Mouse (Mus musculus): Measurements from ENCODE around the gene Tcf7l2. TPM values are rescaled to one million over a fixed set of nuclear protein-coding genes. Genes with fewer than 3 reads are reported as not detected.

Gene Tcf7l2
- total RNA-seq, 2 experiments from 2014 or later, result 51.2 to 54.9 TPM

DNA sequence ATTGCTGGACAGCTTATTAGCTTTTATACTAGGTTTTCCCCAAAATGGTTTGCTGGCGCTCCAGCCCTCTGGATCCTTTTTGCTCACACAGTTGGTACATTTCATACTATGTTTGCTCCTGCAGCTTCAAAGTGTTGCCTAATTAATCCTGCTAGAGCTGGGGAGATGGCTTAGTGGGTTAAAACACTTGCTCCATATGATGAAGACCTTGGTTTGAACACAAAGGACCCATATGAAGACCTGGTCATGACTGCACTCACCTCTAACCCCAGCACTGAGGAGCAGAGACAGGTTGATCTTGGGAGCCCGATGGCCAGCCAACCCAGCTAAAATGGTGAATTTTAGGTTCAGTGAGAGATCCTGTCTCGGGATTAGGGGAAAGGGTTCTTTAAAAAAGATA lies 195.4 kb downstream of the Tcf7l2 start:
- DNase-seq (ENCODE audit: low spot score in 2 of 2), result no peak

DNA sequence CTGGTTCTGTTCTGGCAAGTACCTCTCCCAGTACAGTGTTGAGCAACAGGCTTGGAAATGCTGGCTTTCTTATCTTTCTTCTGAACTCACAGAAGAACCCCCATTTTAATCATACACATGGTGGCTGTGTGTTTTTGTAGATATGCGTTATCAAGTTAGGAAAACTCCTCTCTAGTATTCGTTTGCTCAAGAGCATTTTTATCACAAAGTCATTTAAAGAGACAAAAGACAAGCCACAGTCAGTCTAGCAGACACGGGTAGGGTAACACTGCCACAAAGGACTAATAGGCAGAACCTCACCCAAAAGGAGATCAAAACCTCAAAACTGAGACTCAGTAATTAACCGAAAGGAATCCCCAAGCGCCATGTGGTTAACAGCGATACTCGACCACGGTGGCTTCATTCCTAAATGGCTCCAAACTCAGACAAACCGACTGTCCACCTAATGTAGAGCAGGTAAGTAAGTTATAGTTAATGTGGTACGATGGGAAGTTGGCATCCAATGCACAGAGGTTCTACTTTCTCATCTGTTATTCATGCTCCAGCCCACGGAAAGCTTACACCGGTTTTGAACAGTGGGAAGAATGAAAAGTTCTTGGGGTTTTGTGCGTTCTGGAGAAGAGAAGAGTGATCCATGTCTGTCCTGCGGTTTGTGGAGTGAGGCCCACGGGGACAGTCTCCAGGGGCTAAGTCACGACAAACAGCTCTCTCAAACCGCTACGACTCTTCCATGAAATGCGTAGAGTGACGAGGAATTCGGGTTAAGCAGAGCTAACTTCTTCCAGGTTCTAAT lies 196.8 kb downstream of the Tcf7l2 start:
- DNase-seq (ENCODE audit: low spot score in 2 of 2), result no peak

DNA sequence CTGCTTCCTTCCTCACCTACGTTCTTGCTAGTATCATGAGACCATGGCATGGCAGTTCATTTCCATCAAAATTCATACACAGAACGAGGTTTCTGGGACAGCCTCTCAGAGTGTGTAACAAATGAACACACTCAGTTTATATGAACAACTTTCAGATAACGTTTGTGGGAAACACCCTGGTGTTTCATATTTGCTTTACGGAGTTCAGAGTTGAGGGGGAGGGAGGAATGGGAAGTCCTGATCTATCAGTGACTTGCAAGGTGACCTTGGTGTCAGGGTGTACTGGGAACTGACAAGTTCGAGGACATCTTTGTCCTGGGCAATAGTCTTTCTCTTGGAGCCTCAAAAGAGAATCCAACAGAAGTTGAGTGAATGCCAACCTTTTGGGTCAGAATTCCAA lies 197.5 kb downstream of the Tcf7l2 start:
- DNase-seq (ENCODE audit: low spot score in 2 of 2), result no peak

DNA sequence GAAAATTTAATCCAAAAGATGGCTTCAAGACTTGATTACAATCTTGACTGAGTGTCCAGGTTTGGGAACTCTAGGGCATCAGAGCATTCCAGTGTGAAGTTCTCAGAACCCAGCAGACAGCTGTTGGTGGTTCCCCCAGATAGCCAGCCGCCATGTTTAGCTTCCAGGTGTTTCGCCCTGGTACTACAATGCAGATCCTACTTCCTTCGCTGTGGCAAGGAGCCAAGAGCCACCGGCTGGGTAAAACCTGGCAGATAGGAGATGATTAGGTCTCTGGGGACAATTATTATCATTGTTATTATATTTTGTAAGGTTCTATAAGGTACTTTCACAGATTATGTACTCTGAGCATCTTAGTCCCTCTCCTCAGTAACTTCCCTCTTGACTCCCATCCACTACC lies 198.1 kb downstream of the Tcf7l2 start:
- DNase-seq (ENCODE audit: low spot score in 2 of 2), result no peak

DNA sequence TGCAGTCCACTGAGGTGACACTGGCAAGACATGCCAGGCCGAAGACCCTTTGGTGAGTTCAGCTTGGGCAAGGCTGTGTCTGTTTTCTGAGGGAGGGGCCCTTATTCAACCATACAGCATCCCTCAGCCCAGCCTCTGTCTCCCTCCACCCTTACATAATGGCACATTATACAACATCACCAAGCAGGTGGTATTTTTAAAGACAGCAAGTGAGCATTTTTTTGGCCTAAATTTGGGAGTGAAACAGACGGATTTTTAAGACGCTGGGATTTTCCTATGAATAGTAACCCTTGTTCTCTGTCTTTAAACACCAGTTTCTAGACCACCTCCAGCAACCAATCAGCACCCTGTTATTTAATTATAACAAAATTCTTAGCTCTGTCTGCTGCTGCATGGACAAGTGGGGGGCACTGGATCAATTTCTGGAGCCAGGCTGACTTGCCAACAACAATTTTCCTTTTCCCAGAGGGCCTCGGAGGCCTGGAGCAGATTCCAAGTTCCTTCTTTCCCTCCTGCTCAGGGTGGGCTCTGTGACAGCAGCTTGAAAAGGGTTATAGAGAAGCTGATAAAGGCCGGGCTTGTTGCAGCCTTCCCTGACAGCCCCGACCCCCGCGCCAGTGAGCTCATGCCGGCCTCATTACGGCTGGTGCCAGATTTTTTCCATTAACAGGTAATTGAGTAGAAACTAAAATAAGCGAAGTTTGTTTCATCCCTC lies 199.1 kb downstream of the Tcf7l2 start:
- no peak for DNase-seq (ENCODE audit: low spot score in 2 of 2)

DNA sequence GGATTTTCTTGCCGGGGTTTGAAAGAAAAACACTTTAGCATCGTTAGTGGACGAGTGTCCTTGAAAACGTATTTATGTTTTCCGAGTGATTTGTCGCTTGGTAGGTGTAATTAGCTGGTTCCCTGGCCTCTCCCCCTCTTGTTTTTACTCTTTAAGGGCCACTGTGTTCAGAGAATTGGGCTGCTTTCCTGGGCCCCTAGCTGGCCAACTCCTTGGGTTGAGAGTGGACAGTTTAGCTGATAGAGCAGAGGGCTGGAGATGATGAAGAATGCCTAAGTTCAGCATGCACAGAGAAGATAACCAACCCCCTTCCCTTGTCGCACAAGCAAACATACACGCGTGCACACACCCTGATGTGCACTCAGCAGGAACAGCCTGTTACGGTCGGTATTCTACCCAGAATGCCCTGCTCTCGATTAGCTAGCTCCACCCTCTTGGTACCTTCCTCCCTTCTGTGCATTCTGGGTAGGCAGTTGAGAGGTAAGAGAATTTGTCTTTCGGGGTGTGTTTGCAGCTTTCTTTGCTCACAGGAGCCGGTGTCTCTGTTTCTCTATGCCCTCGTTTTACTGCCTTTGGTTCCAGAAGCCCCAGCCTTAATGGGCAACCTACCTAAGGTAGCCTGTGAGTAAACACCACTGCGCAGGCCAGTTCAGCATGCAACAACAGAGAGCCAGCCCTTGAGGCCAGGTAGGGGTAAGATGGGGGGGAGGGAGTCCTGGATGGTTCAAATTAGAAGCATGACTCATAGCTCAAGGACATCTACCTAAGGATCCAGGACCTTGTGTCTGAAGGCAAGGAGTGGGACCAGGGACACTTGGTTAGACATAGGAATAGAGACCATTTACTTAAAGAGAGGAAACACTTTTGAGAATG lies 199.9 kb downstream of the Tcf7l2 start:
- DNase-seq (ENCODE audit: low spot score in 2 of 2), result no peak

DNA sequence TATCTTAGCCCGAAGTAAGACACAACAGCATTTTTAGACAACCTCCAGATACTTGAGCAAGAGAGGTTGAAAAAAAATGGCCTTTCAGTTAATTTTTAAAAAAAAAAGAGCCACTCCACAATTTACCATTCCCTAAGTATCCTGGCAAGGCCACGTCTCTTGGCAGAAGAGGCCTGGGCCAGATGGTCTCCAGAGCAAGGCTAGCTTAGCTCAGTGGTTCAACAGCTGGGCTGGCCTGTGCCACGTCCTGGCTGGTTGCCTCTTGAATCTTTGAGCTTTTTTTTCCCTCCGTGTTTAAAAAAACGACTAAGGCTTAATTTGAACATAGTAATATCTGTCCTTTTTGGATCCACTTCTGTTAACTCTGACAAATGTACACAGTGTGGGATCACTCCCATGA lies 209.8 kb downstream of the Tcf7l2 start:
- DNase-seq (ENCODE audit: low spot score in 2 of 2), result peak in 1 of 2 experiments; percentile 74

DNA sequence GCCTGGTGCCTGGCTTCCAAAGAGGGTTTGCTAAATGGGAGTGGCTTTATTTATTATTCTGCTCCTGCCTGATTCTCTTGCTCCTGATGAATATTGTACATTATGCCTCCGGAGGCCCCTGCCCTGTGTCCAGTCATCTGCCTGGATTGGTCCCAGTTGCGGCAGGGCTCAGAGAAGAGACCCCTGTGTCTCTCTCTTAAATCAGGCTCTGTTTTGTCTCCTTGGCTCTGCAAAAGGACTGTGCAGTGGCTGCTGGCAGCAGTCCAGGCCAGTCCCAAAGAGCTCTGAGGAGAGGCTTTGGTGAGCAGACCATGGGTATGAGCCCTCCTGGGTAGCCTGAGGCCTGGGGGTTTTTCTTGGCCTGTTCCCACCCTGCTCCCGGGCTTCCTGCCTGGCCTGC lies 211.6 kb downstream of the Tcf7l2 start:
- peak in 1 of 2 experiments; percentile 60 for DNase-seq (ENCODE audit: low spot score in 2 of 2)

DNA sequence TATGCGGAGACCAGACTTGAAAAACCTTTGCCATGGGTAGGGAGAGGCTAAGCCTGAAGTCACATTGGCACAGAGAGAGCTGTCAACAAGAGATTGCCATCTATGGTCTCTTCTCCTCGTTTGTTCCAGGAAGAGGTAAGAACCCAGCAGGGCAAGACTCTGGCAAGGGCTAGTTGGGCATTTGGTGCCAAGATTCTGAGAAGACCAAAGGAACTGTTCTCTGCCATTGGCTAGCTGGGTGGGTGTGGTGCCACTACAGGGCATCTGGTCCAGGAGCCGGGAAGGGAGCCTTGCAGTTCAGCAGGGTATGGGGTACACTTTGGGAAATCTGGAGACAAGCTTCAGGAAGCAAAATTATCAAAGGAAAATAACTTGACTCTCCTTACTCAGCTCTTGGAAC lies 213.5 kb downstream of the Tcf7l2 start:
- no peak for DNase-seq (ENCODE audit: low spot score in 2 of 2)

DNA sequence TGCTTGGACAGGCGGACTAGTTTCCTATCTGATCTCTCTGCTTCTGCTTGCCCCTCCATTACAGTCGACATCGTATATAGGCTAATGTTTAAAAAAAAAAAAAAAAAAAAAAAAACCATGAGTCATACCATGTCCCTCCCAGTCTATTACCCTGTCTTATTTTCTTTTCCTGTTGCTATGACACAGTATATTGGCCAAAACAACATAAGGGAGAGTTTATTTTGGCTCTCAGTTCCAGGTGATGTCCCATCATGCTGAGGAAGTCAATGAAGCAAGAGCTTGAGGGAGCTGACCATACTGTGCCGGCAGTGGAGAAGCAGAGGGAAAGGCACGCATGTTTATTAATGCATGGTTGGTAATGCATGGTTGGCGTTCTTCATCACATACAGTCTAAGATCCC lies 215.1 kb downstream of the Tcf7l2 start:
- no peak for DNase-seq (ENCODE audit: low spot score in 2 of 2)

DNA sequence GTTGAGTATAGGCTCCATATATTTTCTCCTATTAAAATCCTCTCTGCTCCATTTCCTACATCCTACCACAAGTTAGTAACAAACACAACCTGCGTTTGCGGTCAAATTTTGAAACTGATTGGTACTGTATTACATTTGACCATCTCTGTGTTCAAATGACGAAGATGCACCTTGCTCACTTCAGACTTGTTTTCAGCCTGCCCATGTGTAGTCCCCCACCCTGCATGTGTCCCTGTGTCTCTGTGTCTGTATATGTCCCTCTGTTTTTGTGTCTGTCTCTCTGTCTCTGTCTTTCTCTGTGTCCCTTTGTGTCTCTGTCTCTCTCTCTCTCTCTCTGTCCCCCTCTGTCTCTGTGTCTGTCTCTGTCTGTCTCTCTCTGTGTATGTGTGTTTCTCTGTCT lies 222.8 kb downstream of the Tcf7l2 start:
- DNase-seq (ENCODE audit: low spot score in 2 of 2), result no peak

DNA sequence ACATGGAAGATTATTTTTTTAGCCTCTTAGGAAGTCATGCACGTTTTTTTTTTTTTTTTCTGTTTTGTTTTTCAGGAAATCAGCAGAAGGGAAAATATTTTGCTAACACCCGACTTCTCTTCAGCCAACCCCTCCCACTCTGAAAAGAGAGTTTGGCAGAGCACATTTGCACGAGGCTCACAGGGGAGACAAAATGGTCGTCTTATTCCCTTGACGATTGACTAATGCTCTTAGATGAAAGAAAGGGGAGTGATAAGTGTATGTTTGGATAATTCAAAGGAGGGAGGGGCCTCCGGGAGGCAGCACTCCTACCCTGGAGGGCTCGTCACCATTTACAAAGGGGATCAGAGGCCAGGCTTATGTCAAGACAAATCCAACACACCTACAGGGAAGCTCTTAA lies 224.4 kb downstream of the Tcf7l2 start:
- no peak for DNase-seq (ENCODE audit: low spot score in 2 of 2)

DNA sequence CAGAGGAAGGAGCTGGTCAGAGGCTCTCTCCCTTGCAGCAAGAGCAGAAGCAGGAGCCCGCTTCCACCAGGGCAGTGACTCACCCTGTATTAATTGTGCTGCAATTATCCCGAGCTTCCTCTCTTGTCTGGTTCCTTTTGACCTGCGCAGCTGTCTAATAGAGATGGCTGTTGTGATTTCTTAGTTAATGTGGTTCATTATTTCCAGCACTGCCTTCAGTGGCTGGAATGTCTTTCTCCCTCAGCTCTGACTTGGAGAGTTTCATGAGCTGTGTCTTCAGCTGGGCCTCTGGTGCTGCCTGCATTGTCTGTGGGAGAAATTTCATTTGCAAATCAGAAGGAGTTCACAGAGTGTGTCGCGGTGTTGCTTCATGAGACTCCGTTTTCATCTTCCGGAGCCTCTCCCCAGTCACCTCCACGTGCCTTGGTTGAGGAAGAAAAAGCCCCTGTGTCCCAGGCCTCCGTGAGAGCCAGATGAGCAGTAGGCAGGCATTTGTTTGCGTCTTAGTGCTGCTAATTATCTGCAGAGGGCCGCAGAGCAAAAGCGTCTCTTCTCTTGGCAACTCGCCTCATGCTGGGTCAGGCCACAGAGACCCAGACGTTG lies 228.4 kb downstream of the Tcf7l2 start:
- no peak for DNase-seq (ENCODE audit: low spot score in 2 of 2)

DNA sequence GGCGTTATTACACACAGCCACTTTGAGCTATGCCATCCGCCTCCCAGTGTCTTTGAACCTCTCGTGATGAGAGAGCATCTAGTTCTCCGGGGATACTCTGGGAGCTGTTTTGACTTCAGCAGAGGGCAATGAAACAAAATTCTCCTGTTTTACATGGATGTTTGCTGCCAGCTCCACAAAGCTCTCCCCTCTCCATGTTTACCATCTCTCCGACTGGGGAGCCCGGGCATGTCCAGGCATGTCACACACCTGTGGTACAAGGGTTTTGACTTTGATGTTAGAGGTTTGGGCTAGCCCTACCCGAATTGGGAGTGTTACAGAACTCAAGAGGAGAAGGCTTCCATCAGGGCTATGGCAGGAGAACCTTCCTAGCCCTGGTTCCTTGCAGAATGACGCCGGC lies 234.5 kb downstream of the Tcf7l2 start:
- DNase-seq (ENCODE audit: low spot score in 2 of 2), result no peak
